Mouse (Mus musculus): ENCODE measurements at regions not wholly inside any gene's neighbourhood (a gene's known extent, or its start where the extent isn't known, plus 50 kb on each side); places are given as distances from the start of the nearest gene placed in this dataset.

- Histone ChIP-seq H3K4me1 (ENCODE audit: insufficient read depth, low read length) (peaks cover 38% of the 10 kb centered on the region), H3K4me3 (ENCODE audit: low read length) (no peak overlapping the region), H3K27me3 (ENCODE audit: insufficient read depth, low read length) (0 out of 2 replicates have a peak, but pooled peaks cover 3% of the 10 kb centered on the region), H3K9me3 (ENCODE audit: low read length) (no peaks in the 10 kb centered on the region), H3K9ac (replicated peaks; ENCODE audit: low read length) (no peak overlapping the region), H3K27ac (ENCODE audit: low read length) (no peak overlapping the region), H3K36me3 (ENCODE audit: insufficient read depth, low read length) (no peaks in the 10 kb centered on the region), H3K4me2 (replicated peaks; ENCODE audit: low read depth, low read length) (no peak overlapping the region)
- ATAC-seq (ENCODE audit: low FRiP score, low TSS enrichment): no peak
- WGBS: 36% methylated on average over 5 of the region's 5 CpGs
Observed at GRCm38 (mm10) chr19:53446216-53446615, 55.8 kb upstream of the Smndc1 start.

DNA sequence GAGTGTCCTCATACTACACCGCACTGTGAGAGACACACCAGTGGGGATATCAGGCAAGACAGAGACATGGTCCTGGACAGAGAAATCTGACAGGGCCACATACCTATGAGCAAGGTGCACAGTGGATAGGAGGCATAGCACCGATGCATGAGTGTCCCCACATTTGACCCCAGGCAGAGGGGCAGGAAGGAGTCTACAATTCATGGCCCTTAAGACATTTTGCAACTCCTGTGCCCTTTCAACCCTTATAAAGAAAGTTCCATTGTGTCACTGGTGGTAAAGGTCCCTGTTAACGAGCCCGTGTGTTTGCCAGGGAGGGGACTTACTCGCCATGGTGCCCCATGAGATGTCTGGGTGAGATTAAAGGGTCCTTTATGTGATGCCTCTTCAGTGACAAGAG, 54.3 kb upstream of the Smndc1 start:
- Histone ChIP-seq H3K9ac (replicated peaks; ENCODE audit: low read length) (no peak overlapping the region), H3K4me1 (ENCODE audit: insufficient read depth, low read length) (peaks cover 32% of the 10 kb centered on the region), H3K9me3 (ENCODE audit: low read length) (no peaks in the 10 kb centered on the region), H3K27me3 (ENCODE audit: insufficient read depth, low read length) (0 out of 2 replicates have a peak, but pooled peaks cover 3% of the 10 kb centered on the region), H3K36me3 (ENCODE audit: insufficient read depth, low read length) (no peaks in the 10 kb centered on the region), H3K4me3 (ENCODE audit: low read length) (no peak overlapping the region), H3K4me2 (replicated peaks; ENCODE audit: low read depth, low read length) (no peak overlapping the region), H3K27ac (ENCODE audit: low read length) (no peak overlapping the region)
- no peak for ATAC-seq (ENCODE audit: low FRiP score, low TSS enrichment)
- 42% methylated on average over 5 of the region's 5 CpGs for WGBS

- Histone ChIP-seq H3K27ac (ENCODE audit: low read length) (peak overlapping the region; percentile 26; the same call in 1 of the 2 replicates), H3K27me3 (ENCODE audit: insufficient read depth, low read length) (no peaks in the 10 kb centered on the region)
- WGBS: 52% methylated on average over 22 of the region's 22 CpGs
Observed at GRCm38 (mm10) chr19:53442756-53443654, 52.6 kb upstream of the Smndc1 start.

DNA sequence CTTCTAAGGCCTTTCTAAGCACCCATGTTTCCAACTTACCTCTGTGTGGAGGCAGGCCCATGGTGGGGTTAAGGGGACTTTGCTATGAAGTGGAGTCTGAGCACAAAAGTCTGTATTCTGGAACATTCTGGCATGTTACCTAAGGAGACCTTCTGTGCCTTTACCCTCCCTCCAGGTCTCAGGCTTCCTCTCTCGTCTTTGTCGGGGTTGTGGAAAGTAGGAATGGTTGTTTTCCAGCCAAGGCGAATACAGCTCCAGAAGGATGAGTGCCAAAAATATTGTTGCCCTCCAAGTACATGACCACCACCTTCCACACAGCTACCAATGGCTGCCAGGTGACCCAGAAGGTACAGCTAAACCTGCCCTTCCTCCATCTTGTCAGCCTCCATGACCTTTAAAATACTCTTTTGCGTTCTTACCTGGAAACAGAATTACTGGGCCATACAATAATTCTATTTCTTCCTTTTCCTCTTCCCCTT, 51.8 kb upstream of the Smndc1 start:
- H3K4me2 ChIP-seq (replicated peaks; ENCODE audit: low read depth, low read length): no peak overlapping the region
- no peaks in the 10 kb centered on the region for H3K9me3 ChIP-seq (ENCODE audit: low read length)
- H3K27me3 ChIP-seq (ENCODE audit: insufficient read depth, low read length): no peaks in the 10 kb centered on the region
- H3K4me3 ChIP-seq (ENCODE audit: low read length): no peak overlapping the region
- H3K36me3 ChIP-seq (ENCODE audit: insufficient read depth, low read length): no peaks in the 10 kb centered on the region
- no peak overlapping the region for H3K27ac ChIP-seq (ENCODE audit: low read length)
- no peak overlapping the region for H3K9ac ChIP-seq (replicated peaks; ENCODE audit: low read length)
- ATAC-seq (ENCODE audit: low FRiP score, low TSS enrichment): no peak
- peaks cover 45% of the 10 kb centered on the region for H3K4me1 ChIP-seq (ENCODE audit: insufficient read depth, low read length)
- 91% methylated on average over 4 of the region's 4 CpGs for WGBS

More at GRCm38 (mm10) chr19:53442756-53443654, 52.6 kb upstream of the Smndc1 start:
- Histone ChIP-seq H3K4me2 (replicated peaks; ENCODE audit: low read depth, low read length) (no peak overlapping the region), H3K9me3 (ENCODE audit: low read length) (no peaks in the 10 kb centered on the region), H3K9ac (replicated peaks; ENCODE audit: low read length) (no peak overlapping the region), H3K36me3 (ENCODE audit: insufficient read depth, low read length) (no peaks in the 10 kb centered on the region), H3K4me3 (ENCODE audit: low read length) (no peak overlapping the region), H3K4me1 (ENCODE audit: insufficient read depth, low read length) (peaks cover 37% of the 10 kb centered on the region)
- 0 out of 2 replicates have a peak, but pooled peaks have one; percentile 21 for ATAC-seq (ENCODE audit: low FRiP score, low TSS enrichment)

DNA sequence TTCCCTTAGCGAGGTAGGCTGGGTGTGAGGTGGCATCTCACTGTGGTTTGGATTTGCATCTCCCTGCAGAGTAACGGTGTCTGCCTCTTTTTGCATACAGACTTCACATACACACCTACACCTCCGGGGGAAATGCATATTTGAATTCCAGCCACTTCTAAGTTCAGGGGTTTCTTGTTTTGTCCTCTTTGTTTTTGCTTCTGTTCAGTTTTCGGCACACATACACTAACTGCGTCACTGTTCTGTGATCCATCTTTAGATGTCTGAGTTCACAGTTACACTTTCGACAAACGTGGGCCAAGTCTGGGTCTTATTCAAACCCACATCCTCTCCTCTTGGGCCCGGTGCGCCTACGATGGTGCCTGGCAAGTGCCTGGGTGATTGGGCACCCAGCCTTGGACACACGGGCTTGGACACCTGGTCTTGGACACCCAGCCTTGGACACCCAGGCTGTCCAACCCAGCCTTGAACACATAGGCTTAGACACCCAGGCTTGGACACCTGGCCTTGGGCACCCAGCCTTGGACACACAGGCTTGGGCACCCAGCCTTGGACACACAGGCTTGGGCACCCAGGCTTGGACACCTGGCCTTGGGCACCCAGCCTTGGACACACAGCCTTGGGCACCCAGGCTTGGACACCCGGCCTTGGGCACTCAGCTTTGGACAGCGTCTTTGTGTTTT, 51.2 kb upstream of the Smndc1 start:
- Histone ChIP-seq H3K4me1 (ENCODE audit: insufficient read depth, low read length) (peaks cover 50% of the 10 kb centered on the region), H3K27me3 (ENCODE audit: insufficient read depth, low read length) (no peaks in the 10 kb centered on the region), H3K4me3 (ENCODE audit: low read length) (no peak overlapping the region), H3K4me2 (replicated peaks; ENCODE audit: low read depth, low read length) (no peak overlapping the region), H3K36me3 (ENCODE audit: insufficient read depth, low read length) (no peaks in the 10 kb centered on the region), H3K27ac (ENCODE audit: low read length) (no peak overlapping the region), H3K9me3 (ENCODE audit: low read length) (no peaks in the 10 kb centered on the region), H3K9ac (replicated peaks; ENCODE audit: low read length) (no peak overlapping the region)
- ATAC-seq (ENCODE audit: low FRiP score, low TSS enrichment): no peak
- WGBS: 89% methylated on average over 13 of the region's 13 CpGs

DNA sequence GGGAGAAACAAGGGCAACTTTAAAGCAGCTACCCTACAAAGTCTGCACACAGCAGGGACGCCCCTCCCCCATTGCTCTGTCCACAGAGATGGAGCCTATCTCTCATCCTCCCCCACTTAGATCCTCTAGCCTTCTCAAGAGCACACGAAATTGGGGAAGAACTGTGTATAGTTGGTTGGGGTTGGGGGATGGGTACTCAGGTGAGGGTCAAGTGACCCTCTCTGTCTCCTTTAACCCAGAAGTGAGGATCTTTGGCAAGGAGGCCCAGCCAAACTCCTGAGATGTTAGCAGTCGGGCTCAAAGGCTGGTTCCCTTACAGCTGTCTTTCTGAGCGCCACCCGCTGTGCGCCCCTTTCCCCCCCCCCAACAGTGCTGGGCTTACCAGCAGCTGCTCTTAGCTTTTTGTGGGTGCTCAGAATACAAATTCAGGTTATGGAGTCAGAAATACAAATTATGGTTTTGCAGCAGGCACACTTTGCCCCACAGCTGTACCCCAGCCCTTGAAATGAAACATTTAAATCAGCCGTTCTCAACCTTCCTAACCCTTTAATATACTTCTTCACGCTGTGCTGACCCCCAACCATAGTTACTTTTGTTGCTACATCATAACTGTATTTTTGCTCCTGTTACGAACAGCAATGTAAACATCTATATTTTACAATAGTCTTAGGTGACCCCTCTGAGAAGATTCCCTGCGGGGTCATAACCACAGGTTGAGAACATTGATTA, 50.1 kb upstream of the Smndc1 start:
- WGBS: 59% methylated on average over 10 of the region's 10 CpGs
- Histone ChIP-seq H3K4me2 (replicated peaks; ENCODE audit: low read depth, low read length) (no peak overlapping the region), H3K36me3 (ENCODE audit: insufficient read depth, low read length) (no peaks in the 10 kb centered on the region), H3K9me3 (ENCODE audit: low read length) (no peaks in the 10 kb centered on the region), H3K4me1 (ENCODE audit: insufficient read depth, low read length) (peaks cover 39% of the 10 kb centered on the region), H3K27ac (ENCODE audit: low read length) (no peak overlapping the region), H3K4me3 (ENCODE audit: low read length) (no peak overlapping the region), H3K9ac (replicated peaks; ENCODE audit: low read length) (no peak overlapping the region), H3K27me3 (ENCODE audit: insufficient read depth, low read length) (no peaks in the 10 kb centered on the region)
- ATAC-seq (ENCODE audit: low FRiP score, low TSS enrichment): no peak

Measured in kidney, embryonic 16.5 days (tissue).